Comparison of ENCODE assay signal across 26 mouse cellular contexts in genomic region chr9:99419951-99420701, GRCm38 (mm10). TPM values are rescaled to one million over a fixed set of nuclear protein-coding genes. Genes with fewer than 3 reads are reported as not detected.
A peak's percentile ranks its signal among the peaks of the same experiment; 100 is the strongest.
DNase-seq lines count a peak whose midpoint lies in the region; ATAC-seq and TF ChIP-seq lines count a peak whose summit lies in the region.
"Had no signal": no experiment of that assay in that cellular context is flagged by ENCODE, and none has a peak within 500 bp of the region (broad histone marks: within the 10 kb centered on the region; RNA-seq: fewer than 3 reads in every experiment).

No protein-coding gene starts in this region.

- H3K4me2 ChIP-seq in lung, postnatal 0 days (replicated peaks; ENCODE audit: low read depth, low read length), result no peak overlapping the region
- H3K4me2 ChIP-seq: forebrain, embryonic 13.5 days; hindbrain, embryonic 13.5 days had no signal

- H3K4me3 ChIP-seq in layer of hippocampus, adult 2 months, result no peak overlapping the region
- H3K4me3 ChIP-seq in lung, postnatal 0 days (ENCODE audit: low read depth, low read length), result no peak overlapping the region
- H3K4me3 ChIP-seq: embryonic facial prominence, embryonic 10.5 days; forebrain, embryonic 13.5 days; heart, embryonic 10.5 days; hindbrain, embryonic 13.5 days had no signal

- H3K9me3 ChIP-seq in lung, postnatal 0 days (ENCODE audit: low read length), result no peaks in the 10 kb centered on the region
- H3K9me3 ChIP-seq: embryonic facial prominence, embryonic 10.5 days; forebrain, embryonic 13.5 days; heart, embryonic 10.5 days; hindbrain, embryonic 13.5 days had no signal

- DNase-seq in layer of hippocampus, adult 2 months (ENCODE audit: low spot score in 2 of 2), result no peak
- DNase-seq in layer of hippocampus, adult 11-12 months (ENCODE audit: low spot score), result no peak
- peak; percentile 96 for DNase-seq in ES-CJ7 (ENCODE audit: low read depth, low spot score)
- peak; percentile 21 for DNase-seq in lung, postnatal 0 days (ENCODE audit: low spot score)
- peak; percentile 47 for DNase-seq in lung, postnatal 36 days
- DNase-seq in cerebellum, adult 11-12 months, result no peak
- DNase-seq in thymus, postnatal 25 days, result no peak
- DNase-seq in testis, postnatal 14 days (ENCODE audit: low spot score), result no peak
- DNase-seq: adrenal gland, adult 8-10 months; adrenal gland, postnatal 36 days; cerebellum, adult 8-10 months; cerebellum, postnatal 14 days; forebrain, postnatal 0 days; gastrocnemius, postnatal 36 days; heart, postnatal 10 days had no signal

- no peaks in the 10 kb centered on the region for H3K27me3 ChIP-seq in lung, postnatal 0 days (replicated peaks; ENCODE audit: insufficient read depth, low read length)
- H3K27me3 ChIP-seq: forebrain, embryonic 13.5 days; hindbrain, embryonic 13.5 days; Patski had no signal

- peak; percentile 70 for ATAC-seq in lung, postnatal 0 days
- ATAC-seq: forebrain, embryonic 13.5 days; forebrain, postnatal 0 days; hindbrain, postnatal 0 days; Patski had no signal

- H3K36me3 ChIP-seq in lung, postnatal 0 days (ENCODE audit: insufficient read depth, low read length), result no peaks in the 10 kb centered on the region
- H3K36me3 ChIP-seq: embryonic facial prominence, embryonic 10.5 days; heart, embryonic 10.5 days; hindbrain, embryonic 13.5 days had no signal

- H3K9ac ChIP-seq in lung, postnatal 0 days (replicated peaks; ENCODE audit: low read depth), result no peak overlapping the region
- H3K9ac ChIP-seq: forebrain, embryonic 13.5 days; forebrain, postnatal 0 days; hindbrain, embryonic 13.5 days had no signal

- TF ChIP-seq CTCF in layer of hippocampus, adult 2 months (conservative IDR thresholded peaks at IDR 0.05), result no peak
- no peak for TF ChIP-seq CTCF in lung, postnatal 0 days (IDR thresholded peaks at IDR 0.05)

- TF ChIP-seq EP300 in lung, postnatal 0 days (IDR thresholded peaks at IDR 0.05), result peak; percentile 68

- H3K4me1 ChIP-seq in lung, postnatal 0 days (ENCODE audit: insufficient read depth, low read depth, low read length), result peaks cover 7% of the 10 kb centered on the region; the same call in 1 of the 2 replicates

- 57% methylated on average over 8 of the region's 8 CpGs for WGBS in lung, postnatal 0 days

- peak overlapping the region; percentile 93 for H3K27ac ChIP-seq in layer of hippocampus, adult 2 months
- H3K27ac ChIP-seq in lung, postnatal 0 days (ENCODE audit: low read length), result no peak overlapping the region
- H3K27ac ChIP-seq: embryonic facial prominence, embryonic 10.5 days; forebrain, embryonic 13.5 days; heart, embryonic 10.5 days; hindbrain, embryonic 13.5 days; hindbrain, postnatal 0 days had no signal

RNA-seq across cellular contexts. Expression of gene Mras, which starts 17.1 kb away (rescaled TPM):
- total RNA-seq in layer of hippocampus, adult 2 months (2021), result 100 to 1,000 TPM; 138 to 141 TPM
- polyA plus RNA-seq in lung, postnatal 0 days (2015; fragmentation: Nextera tagmentation; extraction: Ambion mirVana), result 13.9 and 22.4 TPM in 2 replicates

RNA-seq across cellular contexts. Expression of gene Nme9, which starts 31.1 kb away (rescaled TPM):
- total RNA-seq in layer of hippocampus, adult 2 months (2021), result under 1 TPM; 0.61 to 0.77 TPM
- polyA plus RNA-seq in lung, postnatal 0 days (2015; fragmentation: Nextera tagmentation; extraction: Ambion mirVana), result 17.1 and 19.2 TPM in 2 replicates
- total RNA-seq: adrenal gland, adult 8-10 months; adrenal gland, postnatal 36 days; CH12.LX; gastrocnemius, adult 18-20 months; gastrocnemius, postnatal 36 days; heart, postnatal 10 days; hematopoietic stem cell, adult 5-6 weeks had no signal
- polyA plus RNA-seq: embryonic facial prominence, embryonic 10.5 days; heart, embryonic 10.5 days; heart, embryonic 14.5 days; intestine, embryonic 14.5 days; Patski had no signal

Comparison
In these comparisons a context has a peak if more than half of its experiments do, and no peak if none do; other contexts are left out.
1. DNase-seq: peak in ES-CJ7 (single experiment), lung, postnatal 0 days (single experiment) and lung, postnatal 36 days (single experiment); none in layer of hippocampus, adult 2 months (0 of 2), layer of hippocampus, adult 11-12 months (single experiment), cerebellum, adult 11-12 months (single experiment), thymus, postnatal 25 days (single experiment) and testis, postnatal 14 days (single experiment).